Mouse (Mus musculus): ENCODE results near the gene Adam34. TPM values are rescaled to one million over a fixed set of nuclear protein-coding genes. Genes with fewer than 3 reads are reported as not detected.
"Not testable (repeated sequence)": the region's sequence is repeated elsewhere in the genome, so short reads cannot be mapped to it uniquely, and the experiment has no call there.

Gene Adam34
- not detected for total RNA-seq (2021)

DNA sequence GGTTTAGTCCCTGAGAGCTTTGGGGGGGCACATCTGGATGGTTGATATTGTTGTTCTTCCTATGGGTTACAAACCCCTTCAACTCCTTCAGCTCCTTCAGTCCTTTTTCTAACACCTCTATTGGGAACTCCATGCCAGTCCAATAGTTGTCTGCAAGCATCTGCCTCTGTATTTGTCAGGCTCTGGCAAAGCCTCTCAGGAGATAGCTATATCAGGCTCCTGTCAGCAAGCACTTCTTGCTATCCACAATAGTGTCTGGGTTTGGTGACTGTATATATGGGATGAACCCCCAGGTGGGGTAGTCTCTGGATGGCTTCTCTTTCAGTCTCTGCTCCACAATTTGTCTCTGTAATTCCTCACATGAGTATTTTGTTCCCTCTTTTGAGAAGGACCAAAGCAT lies at the start of gene Adam34:
Adam34 (minus strand) TSS at position 101 of the 400 bp plus-strand sequence.
- no peak for DNase-seq

DNA sequence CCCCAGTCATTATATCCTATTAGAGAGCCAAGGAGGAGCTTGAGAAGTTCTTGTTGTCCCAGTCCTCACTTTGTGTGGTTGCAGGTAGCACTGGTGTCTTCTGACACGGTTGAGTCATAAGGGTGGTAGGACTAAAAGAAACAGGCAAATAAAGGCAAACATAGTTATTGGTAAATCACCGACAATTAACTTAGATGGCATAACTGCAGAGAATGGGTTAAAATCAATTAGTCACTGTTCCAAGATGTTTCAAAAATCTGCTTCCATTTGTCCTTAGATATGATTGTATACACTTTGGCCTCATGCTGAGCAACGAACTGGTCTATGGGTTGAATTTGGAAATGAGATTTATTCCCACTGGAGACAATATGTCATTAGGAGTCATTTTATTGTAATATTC lies 82.7 kb downstream of the Adam34 start, which contains the start of gene Gm5346:
Gm5346 (minus strand) TSS at position 101 of the 400 bp plus-strand sequence.
- DNase-seq: no peak

DNA sequence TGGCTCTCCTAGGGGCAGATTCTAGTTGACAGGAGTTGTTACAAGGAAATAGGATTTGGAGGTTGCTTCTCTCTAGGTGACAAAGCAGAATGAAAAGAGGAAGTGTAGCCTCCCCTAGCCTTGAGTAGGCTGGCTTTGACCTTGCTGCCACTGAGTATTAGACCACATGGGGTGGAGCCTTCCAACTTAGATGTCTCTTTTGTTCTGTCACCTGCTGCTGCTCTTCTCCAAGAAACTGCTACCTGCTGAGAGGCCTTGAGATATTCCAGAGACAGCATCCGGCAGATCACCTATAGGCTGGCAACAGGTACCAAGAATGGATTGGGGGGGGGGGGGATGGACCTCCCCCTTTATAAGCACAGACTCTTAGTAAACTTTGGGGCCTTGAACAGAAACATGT lies 93.8 kb downstream of the Adam34 start:
- DNase-seq: no peak

DNA sequence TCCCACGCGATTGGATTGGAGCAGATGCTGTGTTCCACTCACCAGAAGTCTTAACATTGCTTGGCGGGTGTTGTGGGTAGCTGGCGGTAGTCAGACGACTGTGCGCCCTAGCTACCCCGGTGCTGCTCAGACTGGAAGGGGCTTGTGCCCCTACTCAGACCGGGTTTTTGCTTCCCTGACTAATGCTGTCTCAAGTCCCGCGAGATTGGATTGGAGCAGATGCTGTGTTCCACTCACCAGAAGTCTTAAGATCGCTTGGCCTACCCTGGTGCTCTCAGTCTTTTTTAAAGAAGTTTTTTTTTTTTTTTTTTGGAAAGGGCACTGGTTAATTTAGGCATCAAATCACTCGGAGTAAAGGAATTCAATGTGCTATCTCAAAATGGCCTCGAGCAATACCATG lies 106.2 kb downstream of the Adam34 start:
- not testable (repeated sequence) for DNase-seq

DNA sequence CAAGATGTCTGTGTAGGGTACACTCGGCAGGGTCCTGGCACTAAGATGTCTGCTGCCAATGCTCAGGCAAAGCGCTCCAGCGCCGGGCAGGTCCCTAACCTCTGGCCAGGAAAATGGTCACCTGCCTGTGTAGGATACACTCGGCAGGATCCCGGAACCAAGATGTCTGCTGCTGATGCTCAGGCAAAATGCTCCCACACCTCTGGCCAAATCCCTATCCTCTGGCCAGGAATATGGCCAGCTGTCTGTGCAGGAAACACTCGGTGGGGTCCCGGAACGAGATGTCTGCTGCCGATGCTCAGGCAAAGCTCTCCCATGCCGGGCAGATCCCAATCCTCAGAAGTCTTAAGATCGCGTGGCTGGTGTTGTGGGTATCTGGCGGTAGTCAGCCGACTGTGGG lies 106.7 kb downstream of the Adam34 start:
- DNase-seq: not testable (repeated sequence)

Other genes starting within 250 kb of the Adam34 start
- gene Adam26b, start 181.9 kb downstream of the Adam34 start, total RNA-seq (2021): not detected
- gene Adam26a, start 133.3 kb downstream of the Adam34 start, total RNA-seq (2021): not detected
- not detected for gene Gm5346, start 82.8 kb downstream of the Adam34 start, total RNA-seq (2021)